Mouse (Mus musculus) CD4-positive, CD25-positive, alpha-beta regulatory T cell, adult 2 months (primary cell): ENCODE results near the gene Ccdc114.
A peak's percentile ranks its signal among the peaks of the same experiment; 100 is the strongest.

Source experiments
- DNase-seq: peaks from one replicate; pipeline ENCODE4 v3.0.0-alpha.2; 2012; ENCODE audit warnings: low read depth, low spot score

Gene Ccdc114

GRCm38 (mm10) chr7:45974512-45974911, 50.6 kb downstream of the Ccdc114 start:
- DNase-seq, result no peak

DNA sequence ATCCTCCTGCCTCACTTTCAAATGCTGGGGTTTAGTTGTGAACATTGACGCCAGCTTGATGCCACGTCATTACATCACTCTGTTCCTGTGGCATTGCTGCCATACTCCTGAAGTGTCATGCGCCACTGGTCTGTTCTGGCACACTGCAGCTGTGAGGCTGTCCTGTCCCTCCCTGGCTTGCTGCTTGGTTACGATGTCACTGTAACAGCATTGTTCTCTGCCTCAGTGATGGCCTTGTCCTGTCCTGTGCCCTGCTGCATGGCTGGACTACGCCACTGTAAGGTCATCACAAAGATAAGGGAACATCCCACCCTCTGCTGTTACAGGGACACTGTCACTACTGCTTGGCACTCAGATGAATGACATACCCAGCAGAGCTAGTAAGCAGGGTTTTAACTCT, 57.7 kb downstream of the Ccdc114 start:
- DNase-seq, result no peak

GRCm38 (mm10) chr7:45986893-45987292, 63.0 kb downstream of the Ccdc114 start:
- DNase-seq, result peak; percentile 6

DNA sequence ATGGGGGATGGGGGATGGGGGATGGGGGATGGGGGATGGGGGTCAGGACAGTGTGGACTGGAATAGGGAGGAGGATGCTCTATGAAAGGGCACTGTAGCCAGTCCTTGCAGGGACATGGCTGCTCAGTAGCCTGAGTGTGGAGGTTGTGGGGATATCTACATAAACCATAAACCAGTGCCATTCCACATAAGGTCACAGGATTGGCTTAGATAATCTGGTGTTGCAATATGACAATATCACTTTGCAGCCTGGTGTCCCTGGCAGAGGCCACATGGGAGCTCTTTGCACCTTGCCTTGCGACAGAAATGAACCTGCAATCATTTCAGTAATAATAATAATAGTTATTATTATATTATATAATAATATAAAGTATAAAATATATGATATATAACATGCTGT, 64.5 kb downstream of the Ccdc114 start:
- DNase-seq, result no peak

DNA sequence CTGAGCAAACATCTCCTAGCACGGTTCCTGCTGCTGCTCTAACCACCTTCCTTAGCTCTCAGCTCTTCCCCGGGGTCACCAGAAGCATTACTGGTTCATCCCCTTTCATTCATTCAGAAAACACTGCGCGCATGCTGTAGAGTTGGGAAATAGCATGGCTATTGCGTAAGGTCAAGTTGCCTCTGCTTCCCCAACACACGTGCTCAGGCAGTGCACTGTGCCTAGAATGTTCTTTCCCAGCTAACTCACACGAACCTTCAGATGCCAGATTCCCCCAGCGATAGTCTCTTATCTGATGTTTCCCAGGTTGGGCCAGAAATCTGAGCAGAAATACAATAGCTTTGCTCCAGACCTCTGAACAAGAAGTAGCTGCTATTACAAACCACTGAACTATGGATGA, 68.6 kb downstream of the Ccdc114 start:
- no peak for DNase-seq
